Mouse (Mus musculus) ES-E14 (cell line): Measurements from ENCODE around the gene Gm973.

Experiments used
- CHD2 ChIP-seq: IDR thresholded peaks from 2 replicates; pipeline ENCODE4 v1.6.1; 2014; ENCODE audit warnings: mild to moderate bottlenecking, low read depth, low read length, inconsistent platforms
- HCFC1 ChIP-seq: IDR thresholded peaks from 2 replicates; pipeline ENCODE4 v1.6.1; 2012; ENCODE audit warnings: low read length, inconsistent platforms, borderline replicate concordance; ENCODE audit not compliant: insufficient read depth
- MAFK ChIP-seq: IDR thresholded peaks from 2 replicates; pipeline ENCODE4 v1.6.1; 2014; ENCODE audit warnings: mild to moderate bottlenecking, low read depth, low read length, inconsistent platforms; ENCODE audit not compliant: insufficient read depth
- ZC3H11A ChIP-seq: IDR thresholded peaks from 2 replicates; pipeline ENCODE4 v1.6.1; 2012; ENCODE audit warnings: low read depth, mild to moderate bottlenecking, inconsistent platforms, low read length, borderline replicate concordance
- ZNF384 ChIP-seq: IDR thresholded peaks from 2 replicates; pipeline ENCODE4 v1.6.1; 2012; ENCODE audit warnings: low read depth, low read length, inconsistent platforms

- TF ChIP-seq MAFK (no peak), ZC3H11A (no peak), CHD2 (no peak), ZNF384 (no peak), HCFC1 (no peak)
These were observed 93.4 kb downstream of the Gm973 start for GRCm38 (mm10) chr1:59609458-59609857.
